Mouse (Mus musculus): ENCODE results near the gene Cdkl5.

The Cdkl5 gene

GRCm38 (mm10) chrX:160735650-160736049, 258.9 kb downstream of the Cdkl5 start, which contains the start of gene Ppef1:
TSS of gene Ppef1 (minus strand) at chrX:160735765.
- no peak for DNase-seq (ENCODE audit: low spot score)

Data from ovary, postnatal 14 days (tissue).